Mouse (Mus musculus) heart, adult 18-20 months (tissue): ENCODE measurements at regions not wholly inside any gene's neighbourhood (a gene's known extent, or its start where the extent isn't known, plus 50 kb on each side); places are given as distances from the start of the nearest gene placed in this dataset.
A peak's percentile ranks its signal among the peaks of the same experiment; 100 is the strongest.

Source experiments
- DNase-seq, 2 experiments: peaks; one replicate each; pipeline ENCODE4 v3.0.0; 2021 to 2022; ENCODE audit warnings: mixed read lengths in 1 of 2

DNA sequence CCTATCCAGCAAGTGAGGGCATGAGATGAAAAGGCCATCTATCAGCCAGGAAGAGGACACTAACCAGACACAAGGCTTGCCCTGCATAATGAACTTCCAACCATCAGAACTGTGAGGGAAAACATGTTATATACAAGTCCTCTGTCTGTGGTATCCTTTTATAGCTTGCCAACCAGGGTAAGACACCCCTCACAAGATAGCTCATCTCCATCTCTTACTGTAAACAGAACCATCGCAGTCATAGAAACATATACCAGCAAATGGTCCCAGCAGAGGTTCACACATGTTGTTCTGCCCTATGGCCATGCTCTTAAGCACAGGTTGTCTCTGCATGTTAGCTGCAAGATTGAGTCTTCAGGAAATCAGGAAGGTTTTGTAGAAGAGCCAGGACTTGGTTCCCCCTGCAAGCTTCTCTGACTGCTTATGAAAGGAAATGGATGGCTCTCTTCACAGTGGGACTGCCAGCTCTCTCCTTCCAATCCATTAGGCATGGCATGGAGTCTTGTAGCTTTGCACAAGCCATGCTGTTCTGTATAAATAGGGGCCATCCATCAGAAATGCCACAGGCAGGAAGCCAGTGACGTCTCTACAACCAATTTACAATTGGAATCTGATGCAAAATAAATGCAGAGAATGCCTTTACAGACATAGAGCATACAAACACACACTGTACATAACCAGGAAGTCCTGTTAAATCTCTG, 1514.0 kb upstream of the Lrrc6 start:
- no peak for DNase-seq

DNA sequence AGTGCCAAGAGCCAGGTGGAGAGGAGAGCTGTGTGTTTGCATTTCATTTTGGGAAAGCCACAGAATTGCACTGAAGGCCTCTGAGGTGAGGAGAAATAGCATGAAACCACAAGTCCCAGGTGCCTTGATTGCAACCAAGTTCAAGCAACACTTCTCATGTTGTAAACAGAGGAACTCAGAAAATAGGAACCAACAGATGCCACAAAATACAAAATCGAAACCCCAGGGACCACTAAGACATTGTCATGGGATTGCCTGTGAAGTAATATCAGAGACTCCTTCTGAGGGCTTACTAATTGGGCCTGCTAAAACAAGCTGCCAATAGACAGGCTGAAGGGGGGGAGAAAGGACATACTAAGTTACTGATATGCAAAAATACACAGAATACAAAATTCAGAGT, 1510.5 kb upstream of the Lrrc6 start:
- DNase-seq = no peak

DNA sequence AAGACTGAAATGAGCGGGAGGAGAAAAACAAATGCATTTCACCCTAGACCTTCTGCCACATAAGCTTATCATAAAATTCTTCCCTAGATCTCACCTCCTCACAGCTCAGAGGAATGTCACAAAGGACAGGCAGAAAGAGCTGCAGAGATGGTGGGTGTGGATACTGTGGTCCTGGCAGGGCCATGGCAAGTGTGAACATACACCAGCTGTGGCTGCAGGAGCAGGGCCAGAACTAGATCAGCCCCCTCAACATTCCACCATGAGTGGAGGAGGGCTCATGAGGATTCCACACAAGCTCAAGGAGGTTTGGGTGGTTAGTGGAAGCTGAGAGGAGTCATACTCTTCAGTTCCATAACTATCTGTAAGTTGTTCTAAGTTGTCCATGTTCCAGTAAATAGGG, 1509.5 kb upstream of the Lrrc6 start:
- no peak for DNase-seq

DNA sequence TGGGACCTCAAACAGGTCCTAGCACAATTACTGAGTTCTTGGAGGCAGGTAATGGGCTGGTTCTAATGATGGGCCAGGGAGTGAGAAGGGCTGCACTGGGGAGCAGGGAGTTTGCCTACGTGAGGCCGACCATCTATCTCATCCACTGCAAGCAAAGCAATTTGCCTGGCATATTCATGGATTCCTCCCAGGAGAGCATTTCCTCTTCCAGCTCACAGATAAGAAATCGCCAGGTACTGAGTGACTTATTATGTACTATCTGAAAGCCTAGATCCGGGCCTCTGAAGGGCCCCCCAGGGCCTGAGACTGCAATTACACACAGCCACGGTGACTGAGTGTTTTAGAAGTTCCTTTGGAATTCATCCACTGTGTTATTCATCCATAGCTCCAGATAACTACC, 1504.1 kb upstream of the Lrrc6 start:
- no peak for DNase-seq

DNA sequence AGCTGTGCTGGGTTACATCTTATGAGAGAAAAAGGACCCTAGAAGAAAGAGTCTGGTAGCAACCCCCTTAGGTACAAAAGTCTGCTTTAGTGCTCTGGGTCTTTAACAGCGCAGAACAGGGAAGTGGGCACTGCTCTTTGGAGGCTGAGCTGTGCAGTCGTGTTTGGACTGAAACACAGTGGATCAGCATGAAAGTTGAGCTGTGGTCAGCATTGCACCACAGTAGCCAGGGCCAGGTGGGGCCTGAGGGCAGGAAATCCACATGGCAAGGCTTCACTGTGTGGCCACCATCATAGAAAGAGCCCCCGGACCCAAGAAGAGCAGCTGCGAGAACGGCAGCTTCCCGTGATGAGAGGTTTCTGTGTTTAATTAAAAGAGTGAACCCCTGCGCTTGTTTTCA, 1495.8 kb upstream of the Lrrc6 start:
- peak in 1 of 2 experiments; percentile 23 for DNase-seq

DNA sequence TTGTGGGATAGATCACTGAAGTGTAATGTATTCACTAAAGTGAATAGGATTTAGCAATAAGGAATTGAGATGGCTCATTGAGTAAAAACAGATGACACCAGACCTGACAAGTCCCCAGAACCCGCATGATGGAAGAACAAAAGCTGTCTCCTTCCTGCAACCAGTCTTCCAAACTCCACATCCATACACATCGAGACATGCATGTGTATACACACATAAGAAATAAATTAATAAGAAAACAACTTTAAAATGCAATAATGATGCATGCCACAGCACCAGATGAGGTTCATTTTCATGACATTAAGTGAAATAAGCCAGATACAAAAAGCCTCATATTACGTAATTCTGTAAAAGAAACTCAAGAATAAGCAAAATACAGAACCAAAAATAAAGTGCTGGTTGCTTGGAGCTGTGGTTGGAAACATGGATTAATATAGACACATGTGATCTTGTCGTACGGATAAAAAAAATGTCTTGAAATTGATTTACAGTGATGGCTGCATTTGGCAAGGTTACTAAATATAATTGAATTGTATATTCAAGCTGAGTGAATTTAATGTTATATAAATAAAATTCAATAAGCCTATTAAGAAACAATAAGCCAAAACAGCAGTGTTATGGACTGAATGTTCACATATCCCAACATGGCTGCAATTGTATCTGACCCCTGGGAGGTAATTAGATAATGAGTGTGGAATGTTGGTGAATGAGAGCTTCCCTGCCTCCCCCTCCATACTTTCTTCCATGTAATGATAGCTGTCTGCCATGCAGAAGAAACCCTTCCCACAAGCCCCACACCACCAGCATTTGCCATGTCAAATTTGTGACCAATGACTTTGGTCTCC, 1488.9 kb upstream of the Lrrc6 start:
- DNase-seq = no peak

DNA sequence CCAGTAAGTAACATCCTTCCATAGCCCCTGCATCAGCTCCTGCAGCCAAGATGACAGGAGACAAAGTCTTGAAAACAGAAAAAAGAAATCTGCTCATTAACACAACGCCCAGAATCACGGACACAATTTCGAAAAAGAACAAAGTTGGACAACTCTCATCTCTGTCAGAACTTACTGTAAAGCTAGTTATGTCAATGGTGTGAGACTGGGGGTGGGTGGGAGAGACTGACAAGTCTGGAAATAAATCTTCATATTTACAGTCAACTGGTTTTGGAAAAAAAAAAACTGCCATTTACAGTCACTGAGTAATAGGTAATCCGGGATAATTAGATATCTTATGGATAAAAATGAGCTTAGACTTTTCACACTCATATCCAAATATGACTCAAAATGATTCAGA, 1487.2 kb upstream of the Lrrc6 start:
- no peak for DNase-seq

DNA sequence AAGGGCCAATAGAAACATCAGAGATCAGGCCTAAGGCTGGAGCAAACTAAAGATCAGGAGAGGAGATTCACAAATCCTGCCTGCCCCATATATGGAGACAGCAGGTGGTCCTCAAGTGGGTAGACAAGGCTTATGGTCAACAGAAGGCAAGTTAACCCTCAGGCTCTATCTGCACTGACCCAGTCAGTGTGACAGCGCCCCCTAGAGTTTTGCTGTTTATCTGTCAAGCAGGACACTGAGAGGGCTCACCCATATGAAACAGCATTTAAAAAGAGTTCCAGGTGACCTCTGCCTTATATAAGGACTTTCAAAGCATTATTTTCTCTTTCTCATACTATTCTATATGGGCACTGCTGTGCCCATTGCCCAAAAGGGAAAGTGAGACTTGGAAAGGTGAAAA, 1482.5 kb upstream of the Lrrc6 start:
- no peak for DNase-seq

DNA sequence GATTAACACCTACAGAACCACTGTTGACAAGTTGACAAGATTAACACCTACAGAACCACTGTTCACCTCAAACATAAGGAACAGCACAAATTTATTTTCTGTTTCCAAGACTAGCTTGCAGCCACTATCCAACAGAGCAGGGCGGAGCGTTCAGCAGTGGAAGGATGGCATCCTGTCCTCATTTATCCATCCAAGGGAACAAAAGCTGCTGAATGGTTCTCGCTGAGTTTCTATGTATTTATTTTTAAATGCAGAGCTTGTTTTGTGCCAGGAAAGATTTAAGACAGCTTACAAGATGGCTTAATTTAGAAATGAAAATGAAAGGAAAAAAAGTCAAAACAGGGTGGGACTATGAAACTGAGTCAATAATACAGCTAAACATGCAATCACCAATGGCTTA, 1481.2 kb upstream of the Lrrc6 start:
- DNase-seq = no peak

DNA sequence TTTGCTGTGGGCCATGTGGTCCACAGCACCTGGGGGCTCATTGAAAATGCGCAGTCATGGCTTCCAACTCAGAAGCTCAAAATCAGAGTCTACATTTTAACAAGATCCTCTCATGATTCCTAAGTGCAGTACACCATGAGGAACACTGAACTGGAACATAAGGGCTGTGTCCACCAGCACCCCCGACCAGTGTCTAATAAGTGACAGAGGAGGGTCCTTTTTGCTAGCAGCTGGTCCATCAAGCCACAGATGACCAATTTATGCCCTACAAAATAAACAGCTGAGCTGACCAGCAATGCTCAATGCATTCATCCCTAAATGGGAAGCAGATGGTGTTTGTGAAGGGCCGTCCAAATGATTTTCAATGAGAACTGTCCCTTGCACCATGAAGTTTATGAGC, 1478.7 kb upstream of the Lrrc6 start:
- no peak for DNase-seq

DNA sequence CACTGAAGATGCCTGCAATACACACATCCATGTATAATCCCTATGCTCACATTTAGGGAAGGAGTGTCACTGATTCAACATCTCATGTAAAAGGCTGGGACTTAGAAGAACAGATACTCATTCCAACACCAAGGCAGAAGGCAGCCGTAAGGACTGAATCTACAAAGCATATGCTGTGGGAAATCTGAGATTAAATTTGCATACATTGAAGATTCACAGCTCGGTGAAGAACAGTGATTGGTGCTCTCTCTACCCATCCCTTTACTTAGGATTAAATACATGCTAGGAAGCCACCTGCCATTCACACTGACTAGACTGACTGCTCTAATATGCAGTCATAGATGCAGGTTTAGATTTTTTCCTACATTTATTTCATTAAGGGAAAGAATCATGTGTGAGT, 1476.5 kb upstream of the Lrrc6 start:
- no peak for DNase-seq

DNA sequence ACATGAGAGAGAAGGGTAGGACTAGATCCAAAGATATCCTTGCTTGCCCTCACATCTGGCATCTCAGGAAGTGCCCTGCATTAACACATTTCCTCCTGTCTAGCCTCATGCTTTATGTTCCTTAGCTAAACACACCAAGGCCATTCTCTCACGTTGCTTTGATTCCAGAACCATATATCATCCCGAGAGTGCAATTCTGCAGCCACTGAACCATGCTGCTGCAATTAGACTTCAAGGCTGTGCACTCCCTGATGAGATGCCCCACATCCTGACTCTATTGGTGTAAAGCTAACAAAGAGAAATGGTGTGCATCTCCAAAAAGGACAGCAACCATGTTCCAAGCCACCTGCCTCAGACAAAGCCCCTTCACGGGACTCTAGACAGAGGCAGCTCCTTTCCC, 1471.3 kb upstream of the Lrrc6 start:
- no peak for DNase-seq

DNA sequence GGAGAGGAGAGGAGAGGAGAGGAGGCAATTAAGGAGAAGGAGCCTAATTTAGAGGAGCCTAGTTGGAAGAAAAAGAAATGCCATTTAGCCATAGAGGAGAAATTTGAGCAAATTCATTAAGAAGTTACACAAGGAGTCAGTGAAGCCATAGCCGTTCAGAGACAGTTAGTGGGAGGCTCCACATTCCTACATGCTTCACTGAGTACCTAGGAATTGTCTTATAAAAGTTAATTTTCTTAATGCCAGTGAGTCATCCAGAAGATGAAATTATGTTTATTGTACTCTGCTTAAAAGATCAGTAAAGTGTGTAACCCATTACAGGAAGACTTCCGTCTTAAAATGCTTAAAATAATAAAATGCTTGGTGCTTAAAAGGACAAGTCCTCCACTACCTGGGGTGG, 1453.5 kb upstream of the Lrrc6 start:
- DNase-seq = no peak

DNA sequence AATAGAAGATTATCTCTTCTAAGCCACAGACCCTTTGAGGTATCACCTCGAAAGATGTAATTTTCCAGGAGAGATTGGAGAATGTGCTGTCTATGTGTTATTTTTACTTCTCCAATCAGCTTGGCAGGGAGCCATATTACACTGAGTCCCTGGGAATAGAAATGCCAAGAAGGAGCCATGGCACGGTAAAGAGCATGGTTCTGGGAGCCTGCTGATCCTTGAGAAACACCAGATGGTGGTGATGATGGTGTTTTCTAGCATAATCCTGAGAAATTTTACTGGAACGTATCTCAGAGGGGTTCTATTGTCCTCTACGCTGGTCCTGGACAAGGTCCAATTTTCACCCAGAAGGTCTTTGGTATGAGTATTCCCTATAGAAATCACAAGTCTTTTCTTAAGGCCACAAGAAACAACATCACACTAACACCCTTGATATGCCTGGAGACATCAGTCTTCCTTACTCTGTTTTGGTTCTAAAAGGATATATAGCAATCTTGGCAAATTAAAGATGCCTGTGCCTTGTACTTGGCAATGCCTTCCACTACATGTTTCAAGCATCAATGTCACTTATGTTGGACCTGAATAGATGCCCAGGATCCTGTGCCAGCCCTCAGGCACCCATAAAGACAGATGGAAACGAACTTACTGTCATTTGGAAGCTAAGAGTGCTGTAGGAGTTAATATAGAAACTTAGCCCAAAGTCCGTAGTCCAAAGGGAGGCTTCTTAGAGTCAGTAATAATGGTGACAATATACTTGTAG, 1449.8 kb upstream of the Lrrc6 start:
- DNase-seq = peak in 1 of 2 experiments; percentile 6

DNA sequence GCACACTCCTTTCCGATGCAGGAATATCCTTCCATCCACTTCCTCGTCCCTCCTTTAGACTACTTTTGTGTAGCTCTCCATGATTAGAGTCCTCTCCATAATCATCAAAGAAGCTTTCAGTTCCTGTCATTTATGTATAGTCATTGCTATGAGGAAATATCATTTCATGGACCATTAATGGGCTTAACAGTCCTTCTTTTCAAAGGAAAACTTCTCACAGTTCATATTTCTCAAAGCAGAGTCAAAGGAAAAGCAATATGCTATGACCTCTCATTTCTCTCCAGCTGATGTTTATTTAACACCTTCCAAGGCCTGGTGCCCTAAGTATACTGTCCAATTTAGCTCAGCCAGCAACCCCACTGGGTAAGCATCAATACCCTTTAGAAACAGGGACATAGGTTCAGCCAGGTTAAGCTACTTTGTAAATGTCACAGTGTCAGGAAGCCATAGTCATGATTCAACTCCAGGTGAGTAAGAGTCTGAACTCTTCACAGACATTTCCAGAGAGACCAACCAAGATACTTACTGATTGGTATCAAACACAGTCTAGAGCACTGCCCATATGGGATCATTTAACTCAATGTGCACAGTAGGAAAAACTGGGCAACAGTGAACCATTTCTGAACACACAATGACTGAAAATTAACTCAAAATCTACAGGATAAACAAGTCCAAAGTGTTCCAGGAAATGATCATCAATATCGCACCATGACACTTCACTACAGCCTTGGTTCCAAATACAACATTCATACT, 1443.8 kb upstream of the Lrrc6 start:
- DNase-seq = no peak

DNA sequence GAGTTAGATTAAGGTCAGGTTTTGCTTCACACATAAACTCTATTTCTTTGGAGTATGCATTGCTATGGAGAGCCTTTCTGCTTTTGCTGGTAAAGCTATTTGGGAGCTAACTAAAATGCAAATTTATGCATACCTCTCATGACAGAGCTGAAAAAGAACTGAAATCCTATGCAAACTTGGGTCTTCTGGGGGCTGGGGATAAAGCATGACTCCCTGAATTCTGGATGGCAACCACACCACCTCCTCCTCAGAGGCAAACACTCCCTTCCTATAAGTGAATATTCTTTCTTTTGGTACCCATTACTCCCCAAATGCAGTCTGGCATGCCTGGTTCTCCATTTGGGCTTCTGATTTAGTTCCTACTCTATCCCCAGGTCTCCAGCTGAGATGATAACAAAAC, 1442.3 kb upstream of the Lrrc6 start:
- no peak for DNase-seq

DNA sequence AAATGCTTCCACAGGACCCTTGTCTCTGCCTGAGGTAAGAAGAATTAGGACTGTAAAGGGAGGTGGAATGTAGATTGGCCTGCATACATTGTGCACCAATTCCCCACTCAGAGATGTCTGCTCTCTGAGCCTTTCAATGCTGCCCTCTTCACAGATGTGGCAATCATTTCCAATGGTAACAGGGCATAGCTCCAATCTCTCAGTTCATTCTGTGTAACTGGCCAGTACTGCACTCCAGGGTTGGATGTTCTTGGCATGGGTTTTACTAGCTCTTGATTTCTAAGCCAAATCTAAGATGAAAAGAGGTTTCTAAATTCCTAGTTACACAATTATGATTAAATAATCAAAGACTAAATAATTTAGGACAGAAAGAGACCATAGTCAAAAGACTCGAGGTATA, 1439.8 kb upstream of the Lrrc6 start:
- DNase-seq = peak; percentile 4 to 31

DNA sequence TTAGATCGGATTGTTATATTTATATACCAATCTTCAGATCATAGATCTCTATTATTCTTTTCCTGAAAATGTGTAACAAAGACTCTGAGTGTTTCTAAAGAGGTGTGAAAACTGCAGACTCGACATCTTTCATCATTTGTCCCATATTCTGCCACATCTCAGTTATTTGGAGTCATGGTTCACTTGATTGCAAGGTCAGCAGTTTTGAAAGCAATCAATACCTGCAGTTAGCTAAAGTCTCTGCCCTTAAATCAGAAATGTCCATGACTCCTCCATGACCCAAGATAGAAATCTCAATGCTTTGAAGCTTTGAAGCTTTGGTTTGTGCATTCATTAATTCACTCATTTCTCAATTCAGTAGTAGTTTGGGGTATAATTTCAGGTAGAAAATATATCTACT, 1424.2 kb upstream of the Lrrc6 start:
- DNase-seq = no peak

DNA sequence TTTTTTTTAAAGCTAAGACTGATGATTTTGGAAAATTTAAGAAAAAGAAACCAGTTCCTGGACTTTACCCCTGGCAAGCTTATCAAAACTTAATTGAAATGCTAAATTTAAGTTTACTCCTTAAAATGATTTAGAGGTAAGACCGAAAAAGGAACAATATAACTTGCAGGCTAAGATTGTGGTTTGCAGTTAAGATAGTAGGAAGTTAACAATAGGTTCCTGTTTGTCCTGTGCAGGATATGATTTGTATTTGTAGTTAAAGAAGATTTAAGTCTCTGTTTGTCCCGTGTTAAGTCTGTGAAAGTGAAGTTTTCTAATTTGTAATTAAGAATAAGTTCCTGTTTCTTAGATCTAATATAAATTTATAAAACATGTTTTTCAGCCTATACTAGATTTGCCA, 1406.3 kb upstream of the Lrrc6 start:
- no peak for DNase-seq

DNA sequence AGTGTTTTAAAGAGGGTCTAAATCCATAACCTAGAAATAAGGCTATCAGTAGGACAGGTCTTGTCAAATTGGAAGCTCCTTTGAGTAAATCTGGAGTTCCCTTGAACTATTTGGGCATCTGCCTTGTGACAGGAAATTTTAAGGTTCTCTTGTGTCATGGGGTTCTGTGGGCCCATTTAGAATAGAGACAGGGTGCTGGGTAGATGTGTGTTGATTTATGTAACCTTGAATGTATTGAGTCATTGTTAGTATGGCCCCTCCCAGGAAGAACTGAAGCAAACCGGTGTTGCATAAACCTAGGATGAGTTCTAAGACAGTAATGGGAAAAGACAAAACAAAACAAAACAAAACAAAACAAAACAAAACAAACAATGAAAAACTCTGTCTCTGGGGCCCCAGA, 1404.6 kb upstream of the Lrrc6 start:
- no peak for DNase-seq

DNA sequence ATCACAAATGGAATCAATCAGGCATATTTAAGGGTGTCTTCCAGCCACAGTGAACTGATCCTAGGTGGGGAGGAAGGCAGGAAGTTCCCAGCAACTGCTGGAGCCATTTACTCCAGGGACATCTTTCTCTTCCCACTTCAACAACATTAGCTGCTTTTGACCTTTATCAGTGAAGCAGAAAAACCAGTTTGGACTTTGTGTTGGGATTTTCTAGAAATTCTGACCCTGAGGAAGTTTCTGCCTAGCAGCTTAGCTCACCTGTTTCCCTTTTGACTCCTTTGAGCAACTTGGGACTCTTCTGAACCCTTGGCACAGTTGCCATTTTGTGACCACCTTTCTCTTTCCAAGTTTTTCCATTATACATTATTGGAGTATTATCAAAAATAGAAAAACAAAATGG, 1403.9 kb upstream of the Lrrc6 start:
- no peak for DNase-seq

DNA sequence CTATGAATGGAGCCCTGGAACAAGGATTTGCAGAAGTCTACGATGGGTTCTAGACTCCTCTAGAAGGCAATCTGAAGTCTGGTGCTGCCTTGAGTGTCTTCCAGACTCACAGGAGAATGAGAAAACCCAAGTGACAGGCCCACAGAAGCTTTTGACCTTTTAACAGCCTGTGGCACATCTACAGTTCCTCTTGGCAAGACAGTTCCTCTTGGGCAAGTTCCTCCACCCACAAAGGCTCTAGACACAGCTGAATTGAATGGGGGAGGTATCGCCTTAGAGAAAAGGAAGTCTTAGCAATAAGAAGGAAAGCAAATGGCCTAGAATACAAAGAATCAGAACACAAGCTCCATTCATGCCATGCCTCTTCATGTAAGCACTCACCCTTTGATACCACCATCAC, 1402.3 kb upstream of the Lrrc6 start:
- DNase-seq = peak in 1 of 2 experiments; percentile 68
